Mouse (Mus musculus) lung, adult 2 months (tissue): ENCODE measurements around the gene Ticam1.

ENCODE experiments used
- CTCF ChIP-seq: fragments of 200-500 bp; IDR thresholded peaks from 2 replicates; pipeline ENCODE4 v1.5.1; 2011; ENCODE audit warnings: mild to moderate bottlenecking, low read length, control low read depth; ENCODE audit not compliant: insufficient read depth
- POLR2A ChIP-seq: fragments of 200-500 bp; IDR thresholded peaks from 2 replicates; pipeline ENCODE4 v1.6.1; 2011; ENCODE audit warnings: low read depth, mild to moderate bottlenecking, control low read depth, low read length, borderline replicate concordance; ENCODE audit errors: extremely low read depth

GRCm38 (mm10) chr17:56276643-56277566, at the start of gene Ticam1:
- TF ChIP-seq POLR2A: peak; percentile 75; the same call in 1 of the 2 replicates
- no peak for TF ChIP-seq CTCF
